In the genomic region with DNA sequence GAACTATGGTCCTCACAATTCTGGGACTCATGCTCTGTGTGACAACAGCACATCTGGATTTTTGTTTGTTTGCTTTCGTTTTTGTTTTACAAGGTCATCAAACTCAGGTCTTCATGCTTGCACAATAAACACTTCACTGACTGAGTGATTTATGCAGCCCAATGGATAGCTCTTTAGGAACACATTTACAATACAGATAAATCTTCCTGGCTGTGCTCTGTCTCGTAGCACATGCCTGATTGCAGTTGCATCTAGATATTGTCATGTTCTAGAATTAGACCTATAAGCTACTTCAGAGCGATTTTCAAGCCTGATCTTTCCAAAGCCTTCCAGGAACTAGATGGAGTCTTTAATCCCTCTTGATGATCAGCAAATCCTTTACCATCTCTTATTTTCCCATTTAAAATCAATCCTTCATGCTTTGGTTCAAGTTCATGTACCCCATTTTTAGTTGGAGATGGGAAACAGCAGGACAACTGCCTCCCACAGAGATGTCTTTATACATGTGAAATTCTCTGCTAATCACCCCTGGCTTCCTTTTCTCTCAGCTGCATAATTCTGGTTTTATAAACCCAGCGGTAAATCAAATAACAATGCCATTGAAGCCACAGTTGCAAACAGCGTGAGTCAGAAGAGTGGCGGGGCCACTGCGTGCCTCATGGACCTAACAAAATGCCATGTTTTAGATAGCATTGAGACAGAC, we compare ENCODE assay signal across 14 mouse cellular contexts. TPM values are rescaled to one million over a fixed set of nuclear protein-coding genes. Genes with fewer than 3 reads are reported as not detected.
DNase-seq lines count a peak whose midpoint lies in the region; ATAC-seq lines count a peak whose summit lies in the region.
"Had no signal": no experiment of that assay in that cellular context is flagged by ENCODE, and none has a peak within 500 bp of the region (broad histone marks: within the 10 kb centered on the region; RNA-seq: fewer than 3 reads in every experiment).

No protein-coding gene starts in this region.

- no peaks in the 10 kb centered on the region for H3K36me3 ChIP-seq in midbrain, embryonic 10.5 days
- H3K36me3 ChIP-seq in midbrain, embryonic 15.5 days (replicated peaks) = no peaks in the 10 kb centered on the region
- no peaks in the 10 kb centered on the region for H3K36me3 ChIP-seq in hindbrain, embryonic 14.5 days (replicated peaks; ENCODE audit: control insufficient read depth, insufficient read depth)
- H3K36me3 ChIP-seq in neural tube, embryonic 13.5 days = no peaks in the 10 kb centered on the region

- ATAC-seq in midbrain, embryonic 15.5 days (replicated peaks) = no peak; the same call in 1 of the 2 replicates
- ATAC-seq in hindbrain, embryonic 14.5 days (ENCODE audit: low FRiP score) = peak; percentile 24; the same call in 1 of the 2 replicates
- ATAC-seq in neural tube, embryonic 13.5 days (ENCODE audit: low read depth) = peak; percentile 72

- H3K27me3 ChIP-seq in midbrain, embryonic 10.5 days (ENCODE audit: low read depth, poor library complexity, severe bottlenecking) = peaks cover 83% of the 10 kb centered on the region
- H3K27me3 ChIP-seq in midbrain, embryonic 15.5 days (replicated peaks) = peaks cover 9% of the 10 kb centered on the region
- peaks cover 3% of the 10 kb centered on the region for H3K27me3 ChIP-seq in hindbrain, embryonic 14.5 days (ENCODE audit: control insufficient read depth, insufficient read depth, low read length)
- peaks cover 26% of the 10 kb centered on the region for H3K27me3 ChIP-seq in neural tube, embryonic 13.5 days

- H3K4me2 ChIP-seq in midbrain, embryonic 15.5 days = no peak overlapping the region
- H3K4me2 ChIP-seq in hindbrain, embryonic 14.5 days (replicated peaks) = no peak overlapping the region
- peak overlapping the region; percentile 1; the same call in 1 of the 2 replicates for H3K4me2 ChIP-seq in neural tube, embryonic 13.5 days

- H3K27ac ChIP-seq in midbrain, embryonic 10.5 days (replicated peaks) = no peak overlapping the region
- H3K27ac ChIP-seq in midbrain, embryonic 15.5 days = no peak overlapping the region
- H3K27ac ChIP-seq in hindbrain, embryonic 14.5 days = no peak overlapping the region
- 0 out of 2 replicates have a peak overlapping the region, but pooled peaks have one; percentile 46 for H3K27ac ChIP-seq in neural tube, embryonic 13.5 days (replicated peaks)
- H3K27ac ChIP-seq: macrophage had no signal

- peaks cover 16% of the 10 kb centered on the region for H3K4me1 ChIP-seq in midbrain, embryonic 10.5 days
- 0 out of 2 replicates have a peak, but pooled peaks cover 6% of the 10 kb centered on the region for H3K4me1 ChIP-seq in midbrain, embryonic 15.5 days
- peaks cover 3% of the 10 kb centered on the region; the same call in 1 of the 2 replicates for H3K4me1 ChIP-seq in hindbrain, embryonic 14.5 days (replicated peaks; ENCODE audit: control insufficient read depth, insufficient read depth, low read length)
- peaks cover 16% of the 10 kb centered on the region for H3K4me1 ChIP-seq in neural tube, embryonic 13.5 days (replicated peaks)

- H3K9ac ChIP-seq in midbrain, embryonic 15.5 days = no peak overlapping the region
- H3K9ac ChIP-seq in hindbrain, embryonic 14.5 days = no peak overlapping the region
- H3K9ac ChIP-seq in neural tube, embryonic 13.5 days = no peak overlapping the region

- H3K4me3 ChIP-seq in midbrain, embryonic 10.5 days = no peak overlapping the region
- no peak overlapping the region for H3K4me3 ChIP-seq in midbrain, embryonic 15.5 days
- no peak overlapping the region for H3K4me3 ChIP-seq in hindbrain, embryonic 14.5 days (replicated peaks; ENCODE audit: low read length)
- no peak overlapping the region for H3K4me3 ChIP-seq in neural tube, embryonic 13.5 days

- 18% methylated on average over 7 of the region's 7 CpGs for WGBS in midbrain, embryonic 10.5 days
- 12% methylated on average over 7 of the region's 7 CpGs for WGBS in midbrain, embryonic 15.5 days
- WGBS in hindbrain, embryonic 14.5 days = 9% methylated on average over 7 of the region's 7 CpGs
- 4% methylated on average over 7 of the region's 7 CpGs for WGBS in neural tube, embryonic 13.5 days

- DNase-seq in midbrain, embryonic 10.5 days (ENCODE audit: low spot score) = peak; percentile 44
- DNase-seq in adrenal gland, postnatal 25 days = peak; percentile 21
- no peak for DNase-seq in hindbrain, embryonic 14.5 days (ENCODE audit: low spot score)
- DNase-seq in cerebellum, adult 9-10 months = no peak
- DNase-seq in urinary bladder, postnatal 25 days (ENCODE audit: low spot score) = no peak
- DNase-seq: cerebellum, postnatal 14 days; heart, postnatal 36 days; kidney, adult 9 months had no signal

- H3K9me3 ChIP-seq in midbrain, embryonic 10.5 days (replicated peaks) = no peaks in the 10 kb centered on the region
- H3K9me3 ChIP-seq in midbrain, embryonic 15.5 days = no peaks in the 10 kb centered on the region
- H3K9me3 ChIP-seq in hindbrain, embryonic 14.5 days (ENCODE audit: control insufficient read depth, low read length) = no peaks in the 10 kb centered on the region
- no peaks in the 10 kb centered on the region for H3K9me3 ChIP-seq in neural tube, embryonic 13.5 days

RNA-seq across cellular contexts. Expression of gene Gprc5d, which starts 5.5 kb away (rescaled TPM):
- polyA plus RNA-seq in midbrain, embryonic 10.5 days (2016; fragmentation: Nextera tagmentation; extraction: Ambion mirVana) = not detected in 2 replicates
- polyA plus RNA-seq in midbrain, embryonic 15.5 days (2015; fragmentation: Nextera tagmentation; extraction: Ambion mirVana) = not detected in 2 replicates
- not detected in 2 replicates for total RNA-seq in adrenal gland, postnatal 25 days (2021)
- polyA plus RNA-seq in hindbrain, embryonic 14.5 days (2014; fragmentation: Nextera tagmentation; extraction: Ambion mirVana) = not detected in 2 replicates
- polyA plus RNA-seq in neural tube, embryonic 13.5 days (2015; fragmentation: Nextera tagmentation; extraction: Ambion mirVana) = not detected in 2 replicates
- total RNA-seq: heart, adult 8-10 months; heart, postnatal 36 days; layer of hippocampus, postnatal 14 days had no signal
- polyA plus RNA-seq: limb, embryonic 11.5 days; macrophage had no signal

RNA-seq across cellular contexts. Expression of gene Gprc5a, which starts 47.1 kb away (rescaled TPM):
- polyA plus RNA-seq in midbrain, embryonic 10.5 days (2016; fragmentation: Nextera tagmentation; extraction: Ambion mirVana) = 3.3 and 3.5 TPM in 2 replicates
- 0.40 and 0.65 TPM in 2 replicates for polyA plus RNA-seq in midbrain, embryonic 15.5 days (2015; fragmentation: Nextera tagmentation; extraction: Ambion mirVana)
- total RNA-seq in adrenal gland, postnatal 25 days (2021) = 0.33 and 0.71 TPM in 2 replicates
- polyA plus RNA-seq in hindbrain, embryonic 14.5 days (2014; fragmentation: Nextera tagmentation; extraction: Ambion mirVana) = 0.09 and 0.56 TPM in 2 replicates
- 1.8 and 2.0 TPM in 2 replicates for polyA plus RNA-seq in neural tube, embryonic 13.5 days (2015; fragmentation: Nextera tagmentation; extraction: Ambion mirVana)

Comparison
In these comparisons a context has a peak if more than half of its experiments do, and no peak if none do; other contexts are left out.
1. DNase-seq: peak in midbrain, embryonic 10.5 days (single experiment) and adrenal gland, postnatal 25 days (single experiment); none in hindbrain, embryonic 14.5 days (single experiment), cerebellum, adult 9-10 months (single experiment) and urinary bladder, postnatal 25 days (single experiment).